Mouse (Mus musculus): Measurements from ENCODE around the gene Atf4.

Atf4 gene

GRCm38 (mm10) chr15:80286851-80287415 lies 31.9 kb downstream of the Atf4 start, which contains the start of gene Cacna1i:
Cacna1i (plus strand) TSS chr15:80287238.
- no peak for DNase-seq (ENCODE audit: low spot score)

GRCm38 (mm10) chr15:80288036-80288435 lies 33.1 kb downstream of the Atf4 start:
- no peak for DNase-seq (ENCODE audit: low spot score)

GRCm38 (mm10) chr15:80289436-80289835 lies 34.5 kb downstream of the Atf4 start:
- DNase-seq (ENCODE audit: low spot score), result peak; percentile 65

GRCm38 (mm10) chr15:80297146-80297545 lies 42.2 kb downstream of the Atf4 start:
- DNase-seq (ENCODE audit: low spot score), result no peak

- no peak for DNase-seq (ENCODE audit: low spot score)
Measured at GRCm38 (mm10) chr15:80303779-80304178, 48.8 kb downstream of the Atf4 start.

- no peak for DNase-seq (ENCODE audit: low spot score)
Measured at GRCm38 (mm10) chr15:80304188-80304587, 49.2 kb downstream of the Atf4 start.

- DNase-seq (ENCODE audit: low spot score), result no peak
Measured at GRCm38 (mm10) chr15:80306146-80306545, 51.2 kb downstream of the Atf4 start.
